Mouse (Mus musculus) heart, postnatal 14 days (tissue): ENCODE data around the gene S100a5. TPM values are rescaled to one million over a fixed set of nuclear protein-coding genes. Genes with fewer than 3 reads are reported as not detected.
A peak's percentile ranks its signal among the peaks of the same experiment; 100 is the strongest.

Experiments
- DNase-seq, 2 experiments: peaks; one replicate each; pipeline ENCODE4 v3.0.0; 2021 to 2022
- intact Hi-C: fragments of 180-260 bp; cut with DNase I; formaldehyde crosslinking; loops from one replicate; pipeline ENCODE4 v1.15.1; 2025
- long read RNA-seq, 2 experiments: library from polyadenylated mRNA; stranded (forward); transcript quantifications; one replicate each; pipeline ENCODE4 v2.0.0; 2021
- total RNA-seq, 2 experiments: library from RNA; stranded (reverse); gene quantifications; 2 replicates each; pipeline ENCODE4 v1.2.3; 2021

S100a5 gene
- total RNA-seq: not detected
- long read RNA-seq, experiment 1: 0 reads
- long read RNA-seq, experiment 2: 0 reads

GRCm38 (mm10) chr3:90608223-90608622 lies at the start of gene S100a5:
Gene S100a5, plus strand, starts transcription at chr3:90608523.
- no peak for DNase-seq
- intact Hi-C loops: no loop called here

DNA sequence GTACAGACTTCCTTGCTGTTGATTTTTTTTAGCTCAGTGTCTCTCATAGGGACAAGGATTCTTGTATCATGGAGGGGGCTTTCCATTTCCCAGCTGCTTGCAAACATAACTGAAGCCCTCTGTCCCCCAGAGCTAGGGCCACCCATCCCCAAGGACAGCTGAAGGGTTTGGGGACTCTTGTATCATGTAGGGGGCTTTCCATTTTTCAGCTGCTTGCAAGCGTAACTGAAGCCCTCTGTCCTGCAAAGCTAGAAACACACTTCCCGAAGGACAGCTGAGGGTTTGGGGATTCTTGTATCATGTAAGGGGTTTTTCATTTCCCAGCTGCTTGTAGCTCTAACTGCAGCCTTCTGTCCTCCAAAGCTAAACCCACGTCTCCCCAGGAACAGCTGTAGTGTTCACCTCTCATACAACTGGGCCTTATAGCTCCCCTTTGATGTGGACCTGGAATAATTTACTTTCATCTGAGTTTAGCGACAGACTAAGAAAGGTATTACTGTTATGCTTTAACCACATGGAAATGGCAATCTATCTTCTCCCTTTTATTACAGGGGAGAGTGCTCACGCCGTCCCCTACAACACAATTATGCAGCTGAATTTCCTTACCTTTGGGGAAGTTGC lies 48.2 kb upstream of the S100a5 start, which contains the start of gene S100a3:
TSS of gene S100a3 (plus strand) at position 571 of the 621 bp plus-strand sequence.
- no peak for DNase-seq
- intact Hi-C loops: no loop called here

- intact Hi-C loops: no loop called here
- DNase-seq: peak; percentile 27 to 49
Measured at GRCm38 (mm10) chr3:90574691-90575090, 33.6 kb upstream of the S100a5 start.

GRCm38 (mm10) chr3:90575320-90575719 lies 33.0 kb upstream of the S100a5 start:
- DNase-seq: no peak
- intact Hi-C loops: no loop called here

- intact Hi-C loops: no loop called here
- no peak for DNase-seq
Measured at GRCm38 (mm10) chr3:90576351-90577001, 31.8 kb upstream of the S100a5 start.

- intact Hi-C loops: no loop called here
- DNase-seq: no peak
Measured at GRCm38 (mm10) chr3:90579433-90579832, 28.9 kb upstream of the S100a5 start.

DNA sequence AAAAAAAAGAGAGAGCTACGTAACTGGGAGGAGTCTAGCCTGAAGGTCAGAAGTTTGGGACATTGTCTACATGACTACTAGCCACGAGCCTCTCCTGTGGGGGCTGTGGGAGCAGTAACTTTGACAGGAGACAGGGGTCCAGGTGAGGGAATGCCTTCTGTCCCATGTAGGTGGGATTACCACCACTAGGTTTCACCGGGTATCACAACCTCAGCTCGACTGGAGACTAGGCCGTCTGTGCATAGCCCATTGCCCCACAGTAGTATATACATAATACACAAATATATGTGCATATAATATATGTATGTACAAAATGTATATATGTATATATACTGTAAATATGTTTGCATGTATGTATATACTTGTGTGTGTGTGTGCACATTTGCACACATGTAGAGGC lies 27.2 kb upstream of the S100a5 start:
- intact Hi-C loops: loop anchor here (5.0 kb wide), 1 partner anchor 39 kb away; no protein-coding TSS in a partner anchor
- DNase-seq: no peak

DNA sequence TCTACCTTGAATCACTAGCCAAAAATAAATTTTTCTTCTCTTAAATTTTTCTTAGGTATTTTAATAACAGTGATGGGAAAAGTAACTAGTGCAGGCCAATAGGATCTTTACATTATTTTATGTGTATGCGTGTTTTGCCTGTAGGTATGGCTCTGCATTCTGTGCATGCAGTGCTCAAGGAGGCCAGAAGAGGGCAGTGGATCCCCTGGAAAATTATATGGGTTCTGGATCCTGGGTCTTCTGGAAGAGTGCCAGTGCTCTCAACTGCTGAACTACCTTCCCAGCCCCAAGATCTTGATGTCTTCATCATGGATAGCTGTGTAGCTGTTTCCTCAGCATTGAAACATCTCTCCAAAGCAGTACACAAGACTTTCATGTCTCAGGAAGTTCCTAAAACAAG lies 26.2 kb upstream of the S100a5 start:
- DNase-seq: no peak
- intact Hi-C loops: loop anchor here (5.0 kb wide), 1 partner anchor 40 kb away; no protein-coding TSS in a partner anchor

DNA sequence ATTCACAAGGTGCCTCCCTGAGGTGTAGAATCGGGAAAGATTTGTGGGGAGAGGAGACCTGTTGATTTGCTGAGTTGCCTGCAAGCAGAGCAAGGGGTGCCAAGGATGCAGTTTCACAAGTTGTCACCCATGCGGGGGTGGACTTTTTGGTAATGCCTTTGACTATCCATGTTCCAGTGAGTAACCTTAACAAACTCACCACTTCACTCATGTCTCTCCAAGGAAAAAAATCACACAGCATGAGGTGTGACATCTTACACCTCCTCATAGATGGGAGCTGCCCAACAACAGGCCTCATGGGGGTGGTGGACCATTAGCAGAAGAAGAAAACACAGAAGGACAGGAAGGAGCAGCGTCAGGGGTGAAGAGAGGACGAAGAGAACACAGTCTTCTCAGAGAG lies 25.8 kb upstream of the S100a5 start:
- intact Hi-C loops: loop anchor here (5.0 kb wide), 1 partner anchor 40 kb away; no protein-coding TSS in a partner anchor
- no peak for DNase-seq

DNA sequence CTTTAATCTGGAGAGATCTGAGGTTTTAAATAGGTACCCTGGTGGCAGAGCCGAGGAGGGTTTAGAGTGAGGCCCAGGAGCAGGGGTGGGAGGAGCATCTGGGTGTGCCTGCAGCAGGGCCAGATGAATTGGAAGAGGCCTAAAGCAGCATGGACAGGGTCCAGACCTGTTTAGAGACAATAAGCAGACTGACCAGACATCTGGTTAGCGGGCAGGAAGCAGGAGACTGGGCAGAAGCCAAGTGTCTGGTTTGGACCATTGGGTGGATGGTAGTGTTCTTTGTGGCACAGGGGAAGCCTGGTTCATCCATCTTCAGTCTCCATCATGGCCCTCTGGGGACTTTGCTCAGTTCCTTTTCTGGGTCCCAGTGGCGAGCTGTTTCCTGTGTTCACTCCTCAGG lies 24.4 kb upstream of the S100a5 start:
- peak; percentile 36 to 47 for DNase-seq
- intact Hi-C loops: loop anchor here (2.0 to 5.0 kb wide), 2 partner anchors 42 to 59 kb away; no protein-coding TSS in a partner anchor

DNA sequence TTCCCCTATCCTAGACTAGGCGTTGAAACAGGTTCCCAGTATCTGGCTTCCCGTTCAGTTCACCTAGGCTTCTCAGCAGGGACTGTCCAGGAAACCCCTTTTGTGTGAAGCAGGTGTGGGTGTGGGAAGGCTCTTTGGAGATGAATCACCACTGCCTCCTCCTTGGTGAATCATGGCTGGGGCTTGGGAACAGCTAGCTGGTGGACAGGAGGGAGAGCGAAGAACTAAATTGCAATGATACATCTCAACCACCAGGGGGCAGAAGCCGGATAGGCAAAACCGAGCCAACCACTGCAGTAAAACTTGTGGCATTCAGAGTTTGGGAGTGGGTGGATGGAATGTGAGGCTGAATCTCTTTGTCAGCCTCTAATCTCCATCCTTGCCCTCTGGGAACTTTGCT lies 22.7 kb upstream of the S100a5 start:
- DNase-seq: peak; percentile 68 to 77
- intact Hi-C loops: loop anchor here (2.0 to 5.0 kb wide), 2 partner anchors 61 to 67 kb away; partner anchors contain the start of gene S100a7a

DNA sequence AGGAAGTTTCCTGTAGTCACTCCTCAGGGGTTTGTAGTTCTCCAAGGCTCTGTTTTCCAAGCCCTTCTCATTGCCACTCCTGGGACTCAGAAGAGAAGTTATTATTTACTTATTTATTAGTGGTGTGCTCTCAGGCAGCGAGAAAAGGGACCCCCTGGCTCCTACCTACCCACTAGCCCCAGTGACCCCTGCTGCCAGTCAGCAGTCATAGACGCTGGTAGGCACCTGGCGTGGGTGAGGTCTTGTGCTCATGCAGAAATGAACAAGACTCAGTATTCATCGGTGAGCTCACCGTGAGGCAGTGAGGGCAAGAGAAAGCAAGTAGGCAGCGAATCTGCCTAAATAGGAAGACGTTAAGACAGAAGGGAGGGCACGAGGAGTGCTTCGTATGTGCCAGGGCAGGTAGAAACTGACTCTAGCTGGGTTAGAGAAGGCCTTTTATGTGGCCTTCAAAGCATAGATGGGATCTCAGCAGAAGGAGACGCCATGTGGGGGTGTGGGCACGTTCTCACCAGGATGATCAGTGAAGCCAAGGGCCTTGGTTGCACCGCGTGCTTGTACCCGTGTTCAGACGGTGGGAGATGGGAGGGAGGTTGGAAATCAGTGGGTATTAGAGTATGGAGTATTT lies 22.2 kb upstream of the S100a5 start:
- intact Hi-C loops: loop anchor here (1.0 to 5.0 kb wide), 2 partner anchors 28 to 66 kb away; partner anchors contain the start of gene S100a7a
- no peak for DNase-seq

- peak; percentile 67 to 73 for DNase-seq
- intact Hi-C loops: loop anchor here (1.0 to 5.0 kb wide), 2 partner anchors 27 to 65 kb away; partner anchors contain the start of gene S100a7a
Measured at GRCm38 (mm10) chr3:90586906-90587305, 21.4 kb upstream of the S100a5 start.

- intact Hi-C loops: loop anchor here (5.0 kb wide), 1 partner anchor 65 kb away; the partner anchor contains the start of gene S100a7a
- DNase-seq: peak in 1 of 2 experiments; percentile 16
Measured at GRCm38 (mm10) chr3:90587361-90588101, 20.8 kb upstream of the S100a5 start.

- no peak for DNase-seq
- intact Hi-C loops: loop anchor here (5.0 kb wide), 1 partner anchor 63 kb away; the partner anchor contains the start of gene S100a7a
Measured at GRCm38 (mm10) chr3:90589390-90589789, 18.9 kb upstream of the S100a5 start.

GRCm38 (mm10) chr3:90589947-90590346 lies 18.4 kb upstream of the S100a5 start, which contains the start of gene S100a2:
Gene S100a2, plus strand, starts transcription at chr3:90590247.
- intact Hi-C loops: loop anchor here (5.0 kb wide), 1 partner anchor 62 kb away; the partner anchor contains the start of gene S100a7a
- no peak for DNase-seq

DNA sequence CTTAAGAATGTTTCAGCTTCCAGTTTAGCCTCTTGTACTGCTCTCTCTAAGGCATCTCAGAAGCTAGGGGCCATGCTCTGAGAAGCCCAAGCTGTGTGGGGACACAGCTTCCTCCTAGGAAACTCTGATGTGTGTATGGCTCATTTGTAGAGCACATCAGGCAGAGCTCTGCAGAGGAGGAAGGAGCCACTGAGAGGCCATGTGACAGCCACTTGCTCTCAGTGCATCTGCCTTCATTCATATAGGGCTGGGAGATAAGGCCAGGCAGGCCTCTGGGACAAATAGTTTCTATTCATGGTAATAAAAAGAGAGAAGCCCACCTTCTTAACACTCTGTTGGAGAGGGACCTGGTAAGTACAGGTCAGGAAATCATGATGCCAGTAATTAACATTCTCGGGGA lies 13.9 kb upstream of the S100a5 start:
- no peak for DNase-seq
- intact Hi-C loops: no loop called here

DNA sequence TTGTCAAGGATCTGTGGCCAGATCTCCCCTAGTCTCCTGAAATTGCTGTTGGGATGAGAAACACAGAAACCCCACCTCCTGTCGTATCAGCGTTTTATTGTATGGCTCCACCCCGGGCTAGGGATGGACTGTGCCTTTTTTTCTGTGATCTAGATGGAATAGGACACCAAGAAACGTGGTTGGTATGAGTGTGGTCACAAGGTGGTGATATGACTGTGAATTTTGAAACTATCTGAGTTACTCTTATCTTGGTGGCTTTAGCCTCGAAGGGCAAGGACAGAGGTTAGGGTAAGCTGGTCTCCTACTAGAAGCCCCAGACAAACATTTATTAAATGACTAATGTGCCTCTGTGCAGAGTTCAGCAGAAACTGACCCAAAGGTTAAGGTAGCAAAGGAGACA lies 12.8 kb upstream of the S100a5 start:
- no peak for DNase-seq
- intact Hi-C loops: no loop called here

DNA sequence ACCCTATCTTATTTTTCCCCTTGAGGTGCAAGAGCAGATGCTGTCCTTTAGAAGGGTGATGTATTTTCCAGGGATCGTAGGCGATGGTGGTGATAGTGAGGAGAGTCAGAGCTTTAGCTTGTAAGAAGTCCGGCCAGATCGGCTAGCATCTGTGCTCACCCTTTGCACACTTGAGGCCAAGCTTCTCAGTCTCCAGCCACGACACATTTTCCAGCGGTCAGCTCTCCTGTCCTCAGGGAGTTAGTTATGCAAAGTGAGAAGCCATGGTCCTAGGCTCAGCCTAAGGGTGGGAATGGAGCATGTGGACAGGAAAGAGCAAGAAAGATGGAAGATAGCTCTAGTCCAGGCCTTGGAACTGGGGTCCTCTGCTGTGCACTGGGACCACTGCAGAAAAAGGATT lies 11.5 kb upstream of the S100a5 start:
- intact Hi-C loops: no loop called here
- DNase-seq: no peak

DNA sequence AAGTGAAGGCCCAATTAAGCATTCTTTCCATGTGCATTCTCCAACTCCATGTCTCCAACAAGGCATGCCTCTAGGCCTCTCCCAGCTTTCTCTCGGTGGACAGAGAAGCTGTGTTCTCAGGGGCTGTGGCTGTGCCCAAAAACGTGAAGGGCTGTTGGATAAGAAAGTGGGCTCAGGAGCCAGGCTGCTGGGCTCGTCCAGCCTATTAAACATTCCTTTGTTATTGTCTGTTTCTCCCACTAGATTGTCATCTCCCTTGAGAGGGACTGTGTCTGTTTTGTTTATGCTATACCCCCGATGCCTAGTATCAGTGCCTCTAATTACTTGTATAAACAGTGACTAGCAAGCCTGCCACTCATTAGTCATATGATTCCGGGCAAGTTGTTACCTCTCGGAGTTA lies 10.6 kb upstream of the S100a5 start:
- intact Hi-C loops: no loop called here
- no peak for DNase-seq
